Mouse (Mus musculus) neural tube, embryonic 15.5 days (tissue): Measurements from ENCODE around the gene Bpifb2. TPM values are rescaled to one million over a fixed set of nuclear protein-coding genes. Genes with fewer than 3 reads are reported as not detected.

Source experiments
- ATAC-seq: fragments of 200-750 bp; cut with Nextera tagmentation; 2 replicates; pipeline ENCODE4 v1.8.0; 2017; ENCODE audit warnings: mild to moderate bottlenecking, moderate TSS enrichment, moderate library complexity; ENCODE audit not compliant: low FRiP score
- H3K27ac ChIP-seq: fragments of 300-500 bp; sonication (generic); replicated peaks from 2 replicates; pipeline ENCODE4 v1.5.1; 2015; ENCODE audit warnings: mild to moderate bottlenecking, inconsistent platforms
- H3K27me3 ChIP-seq: fragments of 300-500 bp; sonication (generic); replicated peaks from 2 replicates; pipeline ENCODE4 v1.6.1; 2015; ENCODE audit warnings: inconsistent platforms
- H3K36me3 ChIP-seq: fragments of 300-500 bp; sonication (generic); 2 replicates; pipeline ENCODE4 v1.6.1; 2015; ENCODE audit warnings: inconsistent platforms
- H3K4me1 ChIP-seq: fragments of 300-500 bp; sonication (generic); 2 replicates; pipeline ENCODE4 v1.6.1; 2015; ENCODE audit warnings: inconsistent platforms
- H3K4me2 ChIP-seq: fragments of 300-500 bp; sonication (generic); 2 replicates; pipeline ENCODE4 v1.6.1; 2015; ENCODE audit warnings: inconsistent platforms, mild to moderate bottlenecking, moderate library complexity
- H3K4me3 ChIP-seq: fragments of 300-500 bp; sonication (generic); replicated peaks from 2 replicates; pipeline ENCODE4 v1.5.1; 2015; ENCODE audit warnings: mild to moderate bottlenecking, inconsistent platforms
- H3K9ac ChIP-seq: fragments of 300-500 bp; sonication (generic); replicated peaks from 2 replicates; pipeline ENCODE4 v1.6.1; 2015; ENCODE audit warnings: mild to moderate bottlenecking, inconsistent platforms
- H3K9me3 ChIP-seq: fragments of 300-500 bp; sonication (generic); replicated peaks from 2 replicates; pipeline ENCODE4 v1.6.1; 2016; ENCODE audit warnings: inconsistent platforms
- WGBS: fragments of 180-500 bp; shearing (Covaris S2); methylation state at CpG from one replicate; pipeline ENCODE4 v1.1.7; 2015; ENCODE audit warnings: mixed read lengths; 5-methylcytosine and 5-hydroxymethylcytosine counted together
- polyA plus RNA-seq: library from polyadenylated mRNA; unstranded; fragments of >200 nt; fragmentation: Nextera tagmentation; extraction: Ambion mirVana; gene quantifications from 2 replicates; pipeline ENCODE4 v1.2.1, GENCODE M21; 2015

Bpifb2 gene
- polyA plus RNA-seq, 1 experiment from 2014 or later, result not detected

DNA sequence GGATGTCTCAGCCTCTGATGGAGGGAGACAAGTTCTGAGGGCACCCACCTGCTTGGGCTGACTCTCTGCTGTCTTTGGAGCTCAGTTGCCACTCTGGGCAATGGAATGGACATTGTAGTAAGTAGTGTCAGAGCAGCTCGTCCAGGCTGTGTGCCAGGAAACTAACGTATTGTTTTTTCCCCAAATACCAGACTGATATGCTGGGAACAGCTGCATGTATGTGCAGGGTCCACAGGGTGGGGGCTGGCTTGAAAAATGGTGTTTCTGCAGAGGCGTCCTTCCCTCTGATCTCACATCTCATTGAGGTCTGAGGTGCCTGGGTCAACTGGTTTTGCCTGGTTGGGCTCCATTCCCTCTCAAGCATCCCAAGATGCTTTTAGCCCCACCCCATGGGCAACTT, 14.1 kb upstream of the Bpifb2 start:
- H3K9ac ChIP-seq, result no peak overlapping the region
- H3K27me3 ChIP-seq, result no peaks in the 10 kb centered on the region
- 78% methylated on average over 3 of the region's 3 CpGs for WGBS
- H3K4me1 ChIP-seq, result no peaks in the 10 kb centered on the region
- H3K4me3 ChIP-seq, result no peak overlapping the region
- no peaks in the 10 kb centered on the region for H3K36me3 ChIP-seq
- no peak for ATAC-seq
- no peaks in the 10 kb centered on the region for H3K9me3 ChIP-seq
- H3K4me2 ChIP-seq, result no peak overlapping the region
- H3K27ac ChIP-seq, result no peak overlapping the region

DNA sequence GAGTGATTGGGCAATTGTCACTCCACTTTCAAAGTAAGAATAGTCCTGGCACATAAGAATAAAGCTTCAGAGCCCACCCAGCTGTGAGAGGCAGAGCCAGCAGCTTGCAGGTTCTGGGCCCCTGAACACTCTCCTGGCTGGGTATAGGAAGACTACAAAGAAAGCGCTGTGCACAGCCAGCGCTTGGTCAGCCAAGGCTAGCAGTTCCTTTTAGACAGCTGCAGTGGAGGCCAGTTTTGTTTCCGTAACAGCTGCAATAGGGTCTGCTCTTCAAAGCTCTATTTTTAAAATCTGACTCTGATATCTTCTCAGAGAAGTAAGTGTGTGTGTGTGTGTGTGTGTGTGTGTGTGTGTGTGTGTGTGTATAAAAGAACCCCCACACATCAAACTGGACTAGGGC, 12.9 kb upstream of the Bpifb2 start:
- Histone ChIP-seq H3K9me3 (no peaks in the 10 kb centered on the region), H3K9ac (no peak overlapping the region), H3K36me3 (no peaks in the 10 kb centered on the region), H3K27me3 (no peaks in the 10 kb centered on the region), H3K27ac (no peak overlapping the region), H3K4me1 (no peaks in the 10 kb centered on the region), H3K4me3 (no peak overlapping the region), H3K4me2 (no peak overlapping the region)
- no peak for ATAC-seq
- 90% methylated on average over 3 of the region's 3 CpGs for WGBS

GRCm38 (mm10) chr2:153870984-153871383, 3.9 kb upstream of the Bpifb2 start, which contains the start of gene Sun5:
TSS of gene Sun5 (minus strand) at chr2:153871084.
- no peak for ATAC-seq
- no peaks in the 10 kb centered on the region for H3K4me1 ChIP-seq

GRCm38 (mm10) chr2:153899111-153899510, 24.3 kb downstream of the Bpifb2 start:
- 87% methylated on average over 5 of the region's 5 CpGs for WGBS
- no peaks in the 10 kb centered on the region for H3K9me3 ChIP-seq
- ATAC-seq, result no peak

More at GRCm38 (mm10) chr2:153870984-153871383, 3.9 kb upstream of the Bpifb2 start, which contains the start of gene Sun5:
- Histone ChIP-seq H3K27me3 (no peaks in the 10 kb centered on the region), H3K4me3 (no peak within 1 kb of the TSS), H3K4me2 (no peak within 1 kb of the TSS), H3K9ac (no peak within 1 kb of the TSS), H3K27ac (no peak within 1 kb of the TSS), H3K9me3 (no peaks in the 10 kb centered on the region), H3K36me3 (no peaks in the 10 kb centered on the region)
- 96% methylated on average over 4 of the region's 4 CpGs for WGBS

GRCm38 (mm10) chr2:153900088-153900487, 25.2 kb downstream of the Bpifb2 start, which contains the start of gene Bpifb6:
TSS of gene Bpifb6 (plus strand) at chr2:153900388.
- no peak for ATAC-seq
- H3K9ac ChIP-seq, result no peak within 1 kb of the TSS
- H3K4me1 ChIP-seq, result no peaks in the 10 kb centered on the region
- H3K27me3 ChIP-seq, result no peaks in the 10 kb centered on the region
- WGBS, result 63% methylated on average over 4 of the region's 4 CpGs
- no peak within 1 kb of the TSS for H3K27ac ChIP-seq
- no peak within 1 kb of the TSS for H3K4me2 ChIP-seq
- H3K9me3 ChIP-seq, result no peaks in the 10 kb centered on the region
- H3K36me3 ChIP-seq, result no peaks in the 10 kb centered on the region
- no peak within 1 kb of the TSS for H3K4me3 ChIP-seq

More at GRCm38 (mm10) chr2:153899111-153899510, 24.3 kb downstream of the Bpifb2 start:
- H3K27me3 ChIP-seq, result no peaks in the 10 kb centered on the region
- H3K27ac ChIP-seq, result no peak overlapping the region
- no peak overlapping the region for H3K4me2 ChIP-seq
- no peak overlapping the region for H3K4me3 ChIP-seq
- H3K36me3 ChIP-seq, result no peaks in the 10 kb centered on the region
- H3K9ac ChIP-seq, result no peak overlapping the region
- no peaks in the 10 kb centered on the region for H3K4me1 ChIP-seq

DNA sequence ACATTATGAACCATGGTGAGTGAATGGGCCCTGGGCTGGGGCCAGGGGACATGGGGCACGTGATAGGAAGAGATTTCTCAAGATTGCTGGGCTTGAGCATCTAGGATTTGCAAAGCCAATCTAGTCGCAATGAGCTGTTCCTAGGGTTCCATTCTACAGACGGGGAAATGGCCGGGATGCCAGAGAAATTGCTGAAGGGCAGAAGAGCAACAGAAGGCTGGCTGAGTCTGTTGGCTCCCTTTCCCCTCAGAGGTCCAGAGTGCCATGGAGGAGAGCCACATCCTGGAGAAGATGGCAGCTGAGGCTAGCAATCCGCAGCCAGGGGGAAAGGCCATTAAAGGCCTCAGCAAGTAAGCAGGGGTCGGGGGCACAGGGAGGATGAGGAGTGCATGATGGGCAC, 27.9 kb downstream of the Bpifb2 start:
- no peak for ATAC-seq
- WGBS, result 73% methylated on average over 6 of the region's 6 CpGs
- Histone ChIP-seq H3K4me2 (no peak overlapping the region), H3K27me3 (no peaks in the 10 kb centered on the region), H3K27ac (no peak overlapping the region), H3K9ac (no peak overlapping the region), H3K36me3 (no peaks in the 10 kb centered on the region), H3K4me3 (no peak overlapping the region), H3K9me3 (no peaks in the 10 kb centered on the region), H3K4me1 (no peaks in the 10 kb centered on the region)

DNA sequence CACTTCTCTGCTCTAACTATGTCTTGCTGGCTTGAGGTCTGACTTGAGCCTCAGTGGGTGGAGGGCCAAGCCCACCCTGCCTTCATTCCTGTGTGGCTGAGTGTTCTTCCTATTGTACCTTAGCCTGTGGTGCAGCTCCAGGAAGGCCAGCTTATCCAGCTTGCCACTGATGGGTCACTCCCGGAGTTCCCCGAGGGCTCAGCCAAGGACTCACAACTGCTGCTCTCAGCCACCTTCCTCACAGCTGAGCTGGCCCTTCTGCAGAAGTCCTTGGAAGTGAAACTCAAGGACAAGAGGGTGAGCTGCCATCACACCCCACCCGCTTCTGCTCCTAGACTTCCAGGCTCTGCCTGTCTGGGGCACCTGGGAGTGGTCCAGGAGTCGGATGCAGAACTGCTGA, 31.8 kb downstream of the Bpifb2 start:
- H3K4me1 ChIP-seq, result no peaks in the 10 kb centered on the region
- ATAC-seq, result no peak
- no peaks in the 10 kb centered on the region for H3K36me3 ChIP-seq
- no peak overlapping the region for H3K27ac ChIP-seq
- H3K4me3 ChIP-seq, result no peak overlapping the region
- no peaks in the 10 kb centered on the region for H3K9me3 ChIP-seq
- H3K4me2 ChIP-seq, result no peak overlapping the region
- 88% methylated on average over 4 of the region's 4 CpGs for WGBS
- H3K9ac ChIP-seq, result no peak overlapping the region
- H3K27me3 ChIP-seq, result no peaks in the 10 kb centered on the region

DNA sequence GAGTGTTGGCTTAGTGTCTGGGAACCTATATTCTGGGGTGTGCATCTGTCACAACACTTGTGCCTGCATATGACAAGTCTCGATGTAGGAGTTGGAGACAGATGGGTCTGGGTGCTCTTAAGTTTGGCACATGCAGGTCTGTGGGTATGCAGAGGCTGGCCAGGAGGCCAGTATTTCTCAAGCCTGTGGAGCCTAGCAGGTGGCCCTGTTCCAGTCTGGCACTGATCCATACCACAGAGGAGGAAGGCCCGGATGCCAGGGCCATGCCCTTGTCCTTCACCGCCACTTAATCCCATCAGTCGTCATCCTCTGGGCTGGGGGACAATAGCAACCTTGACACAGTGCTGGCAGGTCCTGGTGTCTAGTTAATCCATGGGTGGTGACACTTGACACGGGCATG, 39.3 kb downstream of the Bpifb2 start:
- WGBS, result 69% methylated on average over 5 of the region's 5 CpGs
- no peak overlapping the region for H3K9ac ChIP-seq
- no peak overlapping the region for H3K27ac ChIP-seq
- ATAC-seq, result no peak
- 0 out of 2 replicates have a peak, but pooled peaks cover 3% of the 10 kb centered on the region for H3K4me1 ChIP-seq
- no peaks in the 10 kb centered on the region for H3K27me3 ChIP-seq
- no peak overlapping the region for H3K4me2 ChIP-seq
- no peak overlapping the region for H3K4me3 ChIP-seq
- no peaks in the 10 kb centered on the region for H3K36me3 ChIP-seq
- H3K9me3 ChIP-seq, result no peaks in the 10 kb centered on the region

DNA sequence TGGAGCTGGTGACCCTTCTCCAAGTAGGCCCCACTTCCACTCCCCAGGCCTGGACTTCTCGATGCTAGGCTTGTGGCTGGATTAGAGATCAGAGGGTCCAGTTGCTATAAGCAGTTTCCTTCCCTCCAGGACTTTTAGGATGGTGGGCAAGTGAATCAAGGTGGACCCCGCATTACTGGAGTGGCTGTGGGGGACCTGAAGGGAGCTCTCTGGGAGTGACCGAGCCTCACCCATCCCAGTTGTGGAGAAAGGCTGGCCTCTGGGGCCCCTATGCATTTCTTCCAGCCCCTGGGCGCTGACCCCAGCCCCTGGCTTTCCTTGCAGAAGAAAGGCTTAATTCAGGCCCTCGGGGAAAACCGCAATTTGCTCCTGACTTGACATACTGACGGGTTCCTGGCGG, 43.1 kb downstream of the Bpifb2 start, which contains the start of gene Bpifb3:
Gene Bpifb3, plus strand, starts transcription at position 301 of the 400 bp plus-strand sequence.
- Histone ChIP-seq H3K36me3 (no peaks in the 10 kb centered on the region), H3K27me3 (no peaks in the 10 kb centered on the region), H3K9me3 (no peaks in the 10 kb centered on the region), H3K4me3 (no peak within 1 kb of the TSS), H3K27ac (no peak within 1 kb of the TSS), H3K9ac (no peak within 1 kb of the TSS), H3K4me2 (no peak within 1 kb of the TSS), H3K4me1 (0 out of 2 replicates have a peak, but pooled peaks cover 2% of the 10 kb centered on the region)
- WGBS, result 77% methylated on average over 8 of the region's 8 CpGs
- no peak for ATAC-seq

- no peak overlapping the region for H3K9ac ChIP-seq
- H3K4me1 ChIP-seq, result no peaks in the 10 kb centered on the region
- no peak for ATAC-seq
- H3K4me3 ChIP-seq, result no peak overlapping the region
- no peak overlapping the region for H3K4me2 ChIP-seq
- no peaks in the 10 kb centered on the region for H3K27me3 ChIP-seq
- 92% methylated on average over 6 of the region's 6 CpGs for WGBS
- H3K36me3 ChIP-seq, result no peaks in the 10 kb centered on the region
- no peak overlapping the region for H3K27ac ChIP-seq
- H3K9me3 ChIP-seq, result no peaks in the 10 kb centered on the region
Measured at GRCm38 (mm10) chr2:153921246-153921645, 46.4 kb downstream of the Bpifb2 start.

DNA sequence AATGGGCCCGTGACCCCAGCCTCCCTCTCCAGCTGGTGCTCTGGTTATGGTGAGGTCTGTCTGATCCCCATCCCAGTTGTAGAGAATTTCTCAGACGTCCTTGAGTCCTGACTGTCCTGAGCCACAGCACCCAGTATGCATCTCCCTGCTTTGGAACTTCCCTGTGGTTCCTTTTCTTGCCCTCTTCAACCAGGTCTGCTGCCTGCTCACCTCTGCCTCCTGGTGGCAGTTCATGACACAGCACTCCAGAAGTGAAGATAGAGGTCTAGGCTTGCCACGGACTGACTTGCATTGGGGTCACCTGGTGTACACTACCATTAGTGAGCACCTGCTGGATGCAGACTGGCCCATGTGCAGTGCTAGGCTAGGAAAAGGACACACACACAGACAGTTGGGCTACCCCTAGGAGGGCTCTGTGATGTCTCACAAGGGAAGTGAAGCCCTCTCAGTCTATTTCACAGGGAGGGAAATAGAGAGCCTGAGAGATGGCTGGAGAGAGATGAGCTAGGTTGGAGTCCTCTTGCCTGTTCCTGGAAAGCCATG, 55.1 kb downstream of the Bpifb2 start:
- H3K36me3 ChIP-seq, result no peaks in the 10 kb centered on the region
- no peak for ATAC-seq
- H3K27ac ChIP-seq, result no peak overlapping the region
- H3K27me3 ChIP-seq, result no peaks in the 10 kb centered on the region
- H3K4me1 ChIP-seq, result 0 out of 2 replicates have a peak, but pooled peaks cover 3% of the 10 kb centered on the region
- H3K4me2 ChIP-seq, result no peak overlapping the region
- no peak overlapping the region for H3K4me3 ChIP-seq
- H3K9me3 ChIP-seq, result no peaks in the 10 kb centered on the region
- H3K9ac ChIP-seq, result no peak overlapping the region
- 46% methylated on average over 3 of the region's 3 CpGs for WGBS

DNA sequence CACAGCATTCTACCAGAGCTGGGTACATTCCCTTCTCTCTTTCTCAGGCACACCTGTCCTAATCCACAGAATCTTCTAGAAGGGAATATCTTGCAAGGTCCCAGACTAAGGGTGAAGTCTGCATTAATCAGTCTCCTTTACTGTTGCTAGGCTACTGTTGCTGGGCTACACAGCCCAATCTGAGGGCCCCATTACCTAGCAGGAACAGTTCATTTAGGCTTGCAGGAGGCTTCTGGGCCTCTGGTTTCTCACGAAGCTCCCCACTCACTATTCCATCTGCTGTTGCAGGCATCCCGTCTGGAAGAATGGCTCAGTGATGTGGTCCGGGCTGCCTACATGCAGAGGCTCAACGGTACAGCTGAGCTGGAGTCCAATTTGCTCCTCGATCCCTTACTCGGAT, 56.3 kb downstream of the Bpifb2 start:
- no peaks in the 10 kb centered on the region for H3K27me3 ChIP-seq
- no peaks in the 10 kb centered on the region for H3K9me3 ChIP-seq
- H3K9ac ChIP-seq, result no peak overlapping the region
- WGBS, result 58% methylated on average over 6 of the region's 6 CpGs
- H3K4me2 ChIP-seq, result no peak overlapping the region
- H3K4me1 ChIP-seq, result 0 out of 2 replicates have a peak, but pooled peaks cover 3% of the 10 kb centered on the region
- no peaks in the 10 kb centered on the region for H3K36me3 ChIP-seq
- H3K4me3 ChIP-seq, result no peak overlapping the region
- no peak for ATAC-seq
- H3K27ac ChIP-seq, result no peak overlapping the region
